Mouse (Mus musculus): ENCODE data around the gene Gm5890. TPM values are rescaled to one million over a fixed set of nuclear protein-coding genes. Genes with fewer than 3 reads are reported as not detected.
"Not testable (repeated sequence)": the region's sequence is repeated elsewhere in the genome, so short reads cannot be mapped to it uniquely, and the experiment has no call there.

The Gm5890 gene
- polyA plus RNA-seq (2011; ENCODE audit: insufficient read depth, insufficient read length, low replicate concordance, missing spikeins): not detected in 2 replicates

- not testable (repeated sequence) for H3K4me1 ChIP-seq (ENCODE audit: control insufficient read depth, insufficient read depth, low read length); H3K27ac ChIP-seq (ENCODE audit: control insufficient read depth, insufficient read depth, low read depth, low read length, poor library complexity); H3K4me3 ChIP-seq (replicated peaks; ENCODE audit: control insufficient read depth, low read depth, low read length)
- WGBS: no CpG with 5 or more reads among the region's 3 CpGs
Measured at GRCm38 (mm10) chr7:20262734-20263133, at the start of gene Gm5890. TSS of gene Gm5890 (minus strand) at chr7:20262834.

- not testable (repeated sequence) for H3K4me1 ChIP-seq (ENCODE audit: control insufficient read depth, insufficient read depth, low read length); H3K27ac ChIP-seq (ENCODE audit: control insufficient read depth, insufficient read depth, low read depth, low read length, poor library complexity); H3K4me3 ChIP-seq (replicated peaks; ENCODE audit: control insufficient read depth, low read depth, low read length)
- no CpG with 5 or more reads among the region's 2 CpGs for WGBS
Measured at GRCm38 (mm10) chr7:20233728-20234127, 28.9 kb downstream of the Gm5890 start, which contains the start of gene Gm4498. TSS of gene Gm4498 (minus strand) at chr7:20233828.

Other genes starting within 250 kb of the Gm5890 start
- gene Vmn1r91, start 163.2 kb downstream of the Gm5890 start, polyA plus RNA-seq (2011; ENCODE audit: insufficient read depth, insufficient read length, low replicate concordance, missing spikeins): not detected in 2 replicates
- not detected in 2 replicates for gene Gm16442, start 140.3 kb downstream of the Gm5890 start, polyA plus RNA-seq (2011; ENCODE audit: insufficient read depth, insufficient read length, low replicate concordance, missing spikeins)
- gene Vmn1r93, start 123.7 kb downstream of the Gm5890 start, polyA plus RNA-seq (2011; ENCODE audit: insufficient read depth, insufficient read length, low replicate concordance, missing spikeins): not detected in 2 replicates
- gene Vmn1r94, start 94.5 kb downstream of the Gm5890 start, polyA plus RNA-seq (2011; ENCODE audit: insufficient read depth, insufficient read length, low replicate concordance, missing spikeins): not detected in 2 replicates
- not detected in 2 replicates for gene Vmn1r95, start 69.1 kb downstream of the Gm5890 start, polyA plus RNA-seq (2011; ENCODE audit: insufficient read depth, insufficient read length, low replicate concordance, missing spikeins)
- not detected in 2 replicates for gene Gm6164, start 57.2 kb downstream of the Gm5890 start, polyA plus RNA-seq (2011; ENCODE audit: insufficient read depth, insufficient read length, low replicate concordance, missing spikeins)
- gene Gm4498, start 29.0 kb downstream of the Gm5890 start, polyA plus RNA-seq (2011; ENCODE audit: insufficient read depth, insufficient read length, low replicate concordance, missing spikeins): not detected in 2 replicates
- not detected in 2 replicates for gene Gm4133, start 71.2 kb upstream of the Gm5890 start, polyA plus RNA-seq (2011; ENCODE audit: insufficient read depth, insufficient read length, low replicate concordance, missing spikeins)
- gene Gm5728, start 112.6 kb upstream of the Gm5890 start, polyA plus RNA-seq (2011; ENCODE audit: insufficient read depth, insufficient read length, low replicate concordance, missing spikeins): not detected in 2 replicates
- not detected in 2 replicates for gene Vmn1r100, start 155.1 kb upstream of the Gm5890 start, polyA plus RNA-seq (2011; ENCODE audit: insufficient read depth, insufficient read length, low replicate concordance, missing spikeins)
- gene Vmn1r101, start 179.8 kb upstream of the Gm5890 start, polyA plus RNA-seq (2011; ENCODE audit: insufficient read depth, insufficient read length, low replicate concordance, missing spikeins): not detected in 2 replicates
- gene Gm10670, start 212.1 kb upstream of the Gm5890 start, polyA plus RNA-seq (2011; ENCODE audit: insufficient read depth, insufficient read length, low replicate concordance, missing spikeins): not detected in 2 replicates
- not detected in 2 replicates for gene Vmn1r103, start 247.7 kb upstream of the Gm5890 start, polyA plus RNA-seq (2011; ENCODE audit: insufficient read depth, insufficient read length, low replicate concordance, missing spikeins)

Measured in bone marrow, adult 2 months (tissue).